Mouse (Mus musculus) G1E (cell line): Measurements from ENCODE around the gene Slx4ip.

Experiments used
- CTCF ChIP-seq: IDR thresholded peaks from 2 replicates; pipeline ENCODE4 v1.5.1; 2012; ENCODE audit warnings: low read depth, low read length, inconsistent platforms, mixed read lengths
- GATA1 ChIP-seq: IDR thresholded peaks from 2 replicates; pipeline ENCODE4 v1.6.1; 2012; ENCODE audit warnings: borderline replicate concordance, low read length, inconsistent platforms, mixed read lengths
- POLR2AphosphoS5 ChIP-seq: IDR thresholded peaks from 2 replicates; pipeline ENCODE4 v1.6.1; 2012; ENCODE audit warnings: low read depth, low read length, inconsistent platforms; ENCODE audit not compliant: insufficient replicate concordance
- TAL1 ChIP-seq: conservative IDR thresholded peaks from 2 replicates; pipeline ENCODE4 v1.6.1; 2012; ENCODE audit warnings: low read depth, low read length, inconsistent platforms, mixed read lengths

DNA sequence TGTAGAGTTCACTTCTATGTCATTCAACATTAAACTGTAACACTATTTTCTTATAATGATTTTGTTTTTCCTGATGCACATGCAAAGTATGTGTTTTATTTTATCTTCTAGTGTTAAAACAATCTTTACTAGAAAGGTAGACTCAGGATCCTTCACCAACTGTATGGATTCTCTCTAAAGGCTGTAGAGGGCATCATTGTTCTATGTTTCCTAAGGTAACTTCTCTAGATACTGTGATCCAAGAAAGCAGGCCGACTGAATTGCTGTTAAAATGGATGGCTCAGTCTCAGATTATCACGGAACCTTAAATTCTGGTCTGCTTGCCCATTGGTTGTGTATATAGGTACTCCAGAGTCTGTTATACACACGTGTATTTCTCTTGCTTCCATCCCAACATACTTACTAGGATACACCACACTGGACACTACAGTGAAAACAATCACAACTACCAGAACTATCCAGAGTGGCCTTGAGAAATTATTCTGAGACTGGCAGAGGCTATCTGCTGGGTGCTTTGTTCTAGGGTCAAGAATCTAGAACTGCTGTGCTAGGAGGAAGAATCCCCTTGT lies 23.4 kb downstream of the Slx4ip start:
- TF ChIP-seq GATA1 (no peak), POLR2AphosphoS5 (no peak), CTCF (no peak), TAL1 (no peak)
